Mouse (Mus musculus) midbrain, embryonic 15.5 days (tissue): ENCODE measurements at regions not wholly inside any gene's neighbourhood (a gene's known extent, or its start where the extent isn't known, plus 50 kb on each side); places are given as distances from the start of the nearest gene placed in this dataset.

Experiments used
- ATAC-seq: fragments of 200-750 bp; cut with Nextera tagmentation; replicated peaks from 2 replicates; pipeline ENCODE4 v1.8.0; 2017; ENCODE audit warnings: moderate TSS enrichment
- H3K27ac ChIP-seq: fragments of 300-500 bp; sonication (generic); 2 replicates; pipeline ENCODE4 v1.5.1; 2015; ENCODE audit warnings: mild to moderate bottlenecking, inconsistent platforms
- H3K27me3 ChIP-seq: fragments of 300-500 bp; sonication (generic); replicated peaks from 2 replicates; pipeline ENCODE4 v1.6.1; 2015; ENCODE audit warnings: inconsistent platforms
- H3K36me3 ChIP-seq: fragments of 300-500 bp; sonication (generic); replicated peaks from 2 replicates; pipeline ENCODE4 v1.6.1; 2015; ENCODE audit warnings: inconsistent platforms
- H3K4me1 ChIP-seq: fragments of 300-500 bp; sonication (generic); 2 replicates; pipeline ENCODE4 v1.6.1; 2015; ENCODE audit warnings: inconsistent platforms
- H3K4me2 ChIP-seq: fragments of 300-500 bp; sonication (generic); 2 replicates; pipeline ENCODE4 v1.6.1; 2015; ENCODE audit warnings: inconsistent platforms, mild to moderate bottlenecking, moderate library complexity
- H3K4me3 ChIP-seq: fragments of 300-500 bp; sonication (generic); 2 replicates; pipeline ENCODE4 v1.5.1; 2015; ENCODE audit warnings: mild to moderate bottlenecking, inconsistent platforms
- H3K9ac ChIP-seq: fragments of 300-500 bp; sonication (generic); 2 replicates; pipeline ENCODE4 v1.6.1; 2015; ENCODE audit warnings: mild to moderate bottlenecking, inconsistent platforms
- H3K9me3 ChIP-seq: fragments of 300-500 bp; sonication (generic); 2 replicates; pipeline ENCODE4 v1.6.1; 2016; ENCODE audit warnings: inconsistent platforms
- WGBS: fragments of 180-500 bp; shearing (Covaris S2); methylation state at CpG from one replicate; pipeline ENCODE4 v1.1.7; 2015; ENCODE audit warnings: mixed read lengths; 5-methylcytosine and 5-hydroxymethylcytosine counted together

- ATAC-seq: no peak; the same call in 1 of the 2 replicates
- WGBS: 71% methylated on average over 6 of the region's 6 CpGs
- no peak overlapping the region for H3K4me3 ChIP-seq
These were observed 553.4 kb upstream of the Itga1 start for GRCm38 (mm10) chr13:115655134-115655533.

GRCm38 (mm10) chr13:115652935-115653334 lies 551.2 kb upstream of the Itga1 start:
- no peaks in the 10 kb centered on the region for H3K27me3 ChIP-seq
- H3K4me1 ChIP-seq: no peaks in the 10 kb centered on the region
- ATAC-seq: no peak
- H3K9me3 ChIP-seq: no peaks in the 10 kb centered on the region
- WGBS: 29% methylated on average over 2 of the region's 2 CpGs
- no peaks in the 10 kb centered on the region for H3K36me3 ChIP-seq
- no peak overlapping the region for H3K4me2 ChIP-seq
- no peak overlapping the region for H3K4me3 ChIP-seq
- H3K27ac ChIP-seq: no peak overlapping the region
- no peak overlapping the region for H3K9ac ChIP-seq

More at GRCm38 (mm10) chr13:115655134-115655533, 553.4 kb upstream of the Itga1 start:
- no peak overlapping the region for H3K9ac ChIP-seq
- H3K36me3 ChIP-seq: no peaks in the 10 kb centered on the region
- H3K4me2 ChIP-seq: no peak overlapping the region
- no peak overlapping the region for H3K27ac ChIP-seq
- no peaks in the 10 kb centered on the region for H3K27me3 ChIP-seq
- no peaks in the 10 kb centered on the region for H3K9me3 ChIP-seq
- H3K4me1 ChIP-seq: no peaks in the 10 kb centered on the region

- no peaks in the 10 kb centered on the region for H3K27me3 ChIP-seq
- no peak overlapping the region for H3K4me2 ChIP-seq
- H3K36me3 ChIP-seq: no peaks in the 10 kb centered on the region
- WGBS: 73% methylated on average over 1 of the region's 1 CpGs
- no peaks in the 10 kb centered on the region for H3K4me1 ChIP-seq
- no peaks in the 10 kb centered on the region for H3K9me3 ChIP-seq
- no peak overlapping the region for H3K27ac ChIP-seq
- H3K4me3 ChIP-seq: no peak overlapping the region
- no peak overlapping the region for H3K9ac ChIP-seq
- ATAC-seq: no peak
These were observed 550.6 kb upstream of the Itga1 start for GRCm38 (mm10) chr13:115652352-115652751.

GRCm38 (mm10) chr13:115631410-115632105 lies 529.8 kb upstream of the Itga1 start:
- ATAC-seq: peak; percentile 85
- no peaks in the 10 kb centered on the region for H3K36me3 ChIP-seq
- no peak overlapping the region for H3K27ac ChIP-seq
- no peak overlapping the region for H3K4me3 ChIP-seq
- no peaks in the 10 kb centered on the region for H3K9me3 ChIP-seq
- no peaks in the 10 kb centered on the region for H3K27me3 ChIP-seq
- H3K4me1 ChIP-seq: peaks cover 6% of the 10 kb centered on the region
- no peak overlapping the region for H3K9ac ChIP-seq
- WGBS: 26% methylated on average over 10 of the region's 10 CpGs
- no peak overlapping the region; the same call in 1 of the 2 replicates for H3K4me2 ChIP-seq

GRCm38 (mm10) chr13:115630603-115631002 lies 528.8 kb upstream of the Itga1 start:
- no peaks in the 10 kb centered on the region for H3K27me3 ChIP-seq
- H3K27ac ChIP-seq: no peak overlapping the region
- H3K36me3 ChIP-seq: no peaks in the 10 kb centered on the region
- ATAC-seq: no peak
- H3K4me2 ChIP-seq: no peak overlapping the region
- H3K9ac ChIP-seq: no peak overlapping the region
- no peaks in the 10 kb centered on the region for H3K9me3 ChIP-seq
- peaks cover 6% of the 10 kb centered on the region for H3K4me1 ChIP-seq
- 66% methylated on average over 2 of the region's 2 CpGs for WGBS
- H3K4me3 ChIP-seq: no peak overlapping the region

- 82% methylated on average over 6 of the region's 6 CpGs for WGBS
These were observed 511.4 kb upstream of the Itga1 start for GRCm38 (mm10) chr13:115613174-115613573.

GRCm38 (mm10) chr13:115606441-115606840 lies 504.7 kb upstream of the Itga1 start:
- no peak overlapping the region for H3K4me2 ChIP-seq
- no peak overlapping the region for H3K27ac ChIP-seq
- H3K27me3 ChIP-seq: no peaks in the 10 kb centered on the region
- no peaks in the 10 kb centered on the region for H3K4me1 ChIP-seq
- no peak for ATAC-seq
- WGBS: 91% methylated on average over 8 of the region's 8 CpGs
- no peaks in the 10 kb centered on the region for H3K9me3 ChIP-seq
- no peak overlapping the region for H3K4me3 ChIP-seq
- no peaks in the 10 kb centered on the region for H3K36me3 ChIP-seq
- H3K9ac ChIP-seq: no peak overlapping the region

More at GRCm38 (mm10) chr13:115613174-115613573, 511.4 kb upstream of the Itga1 start:
- Histone ChIP-seq H3K9me3 (no peaks in the 10 kb centered on the region), H3K27ac (no peak overlapping the region), H3K4me1 (no peaks in the 10 kb centered on the region), H3K27me3 (no peaks in the 10 kb centered on the region), H3K4me2 (no peak overlapping the region), H3K4me3 (no peak overlapping the region), H3K9ac (no peak overlapping the region), H3K36me3 (no peaks in the 10 kb centered on the region)
- ATAC-seq: no peak

GRCm38 (mm10) chr13:115595126-115595671 lies 493.4 kb upstream of the Itga1 start:
- Histone ChIP-seq H3K9me3 (no peaks in the 10 kb centered on the region), H3K4me3 (no peak overlapping the region), H3K36me3 (no peaks in the 10 kb centered on the region), H3K4me2 (no peak overlapping the region), H3K27me3 (no peaks in the 10 kb centered on the region), H3K27ac (no peak overlapping the region), H3K4me1 (no peaks in the 10 kb centered on the region), H3K9ac (no peak overlapping the region)
- ATAC-seq: no peak
- 82% methylated on average over 5 of the region's 5 CpGs for WGBS

- H3K36me3 ChIP-seq: no peaks in the 10 kb centered on the region
- ATAC-seq: 0 out of 2 replicates have a peak, but pooled peaks have one; percentile 34
- no peaks in the 10 kb centered on the region for H3K9me3 ChIP-seq
- no peak overlapping the region for H3K27ac ChIP-seq
- no peaks in the 10 kb centered on the region for H3K4me1 ChIP-seq
- H3K4me2 ChIP-seq: no peak overlapping the region
- H3K27me3 ChIP-seq: no peaks in the 10 kb centered on the region
- no peak overlapping the region for H3K9ac ChIP-seq
- no peak overlapping the region for H3K4me3 ChIP-seq
- WGBS: 81% methylated on average over 3 of the region's 3 CpGs
These were observed 474.2 kb upstream of the Itga1 start for GRCm38 (mm10) chr13:115575967-115576366.

GRCm38 (mm10) chr13:115575052-115575891 lies 473.5 kb upstream of the Itga1 start:
- Histone ChIP-seq H3K4me1 (no peaks in the 10 kb centered on the region), H3K4me2 (no peak overlapping the region), H3K36me3 (no peaks in the 10 kb centered on the region), H3K27ac (no peak overlapping the region), H3K27me3 (no peaks in the 10 kb centered on the region), H3K9me3 (no peaks in the 10 kb centered on the region), H3K9ac (no peak overlapping the region), H3K4me3 (no peak overlapping the region)
- WGBS: 67% methylated on average over 6 of the region's 6 CpGs
- ATAC-seq: peak; percentile 82

GRCm38 (mm10) chr13:115541167-115541566 lies 439.4 kb upstream of the Itga1 start:
- no peaks in the 10 kb centered on the region for H3K4me1 ChIP-seq
- 70% methylated on average over 3 of the region's 3 CpGs for WGBS
- H3K36me3 ChIP-seq: no peaks in the 10 kb centered on the region
- no peak overlapping the region for H3K4me2 ChIP-seq
- no peak overlapping the region for H3K4me3 ChIP-seq
- no peak overlapping the region for H3K27ac ChIP-seq
- no peaks in the 10 kb centered on the region for H3K27me3 ChIP-seq
- H3K9ac ChIP-seq: no peak overlapping the region
- ATAC-seq: peak; percentile 74
- no peaks in the 10 kb centered on the region for H3K9me3 ChIP-seq

GRCm38 (mm10) chr13:115535900-115536299 lies 434.1 kb upstream of the Itga1 start:
- Histone ChIP-seq H3K4me3 (no peak overlapping the region), H3K27ac (no peak overlapping the region), H3K4me2 (no peak overlapping the region), H3K4me1 (no peaks in the 10 kb centered on the region), H3K9ac (no peak overlapping the region), H3K36me3 (no peaks in the 10 kb centered on the region), H3K9me3 (no peaks in the 10 kb centered on the region), H3K27me3 (no peaks in the 10 kb centered on the region)
- ATAC-seq: no peak
- 75% methylated on average over 3 of the region's 3 CpGs for WGBS
